Mouse (Mus musculus): ENCODE measurements at regions not wholly inside any gene's neighbourhood (a gene's known extent, or its start where the extent isn't known, plus 50 kb on each side); places are given as distances from the start of the nearest gene placed in this dataset.

GRCm38 (mm10) chr6:103312149-103312548, 198.2 kb upstream of the Chl1 start:
- no peak for DNase-seq (ENCODE audit: low spot score in 2 of 2)

GRCm38 (mm10) chr6:103312935-103313334, 197.5 kb upstream of the Chl1 start:
- DNase-seq (ENCODE audit: low spot score in 2 of 2) = no peak

DNA sequence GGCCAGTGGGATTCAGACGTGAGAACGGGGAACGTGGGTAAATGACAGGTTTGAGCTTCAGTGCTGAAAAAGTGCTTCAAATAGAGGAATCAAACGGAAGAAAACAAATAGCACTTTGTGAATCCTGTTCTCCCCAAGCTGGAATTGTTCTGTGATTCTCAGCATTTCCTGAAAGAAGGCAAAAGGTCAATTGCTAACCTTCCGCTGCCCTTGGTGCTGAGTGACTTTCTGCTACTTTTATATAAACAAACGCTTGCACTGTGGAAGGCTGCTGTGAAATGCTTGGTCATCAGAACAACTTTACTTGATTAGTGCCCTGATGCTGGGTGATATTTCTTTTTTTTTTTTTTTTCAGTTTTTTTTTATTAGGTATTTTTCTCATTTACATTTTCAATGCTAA, 192.3 kb upstream of the Chl1 start:
- DNase-seq (ENCODE audit: low spot score in 2 of 2) = no peak

GRCm38 (mm10) chr6:103318677-103319359, 191.6 kb upstream of the Chl1 start:
- no peak for DNase-seq (ENCODE audit: low spot score in 2 of 2)

DNA sequence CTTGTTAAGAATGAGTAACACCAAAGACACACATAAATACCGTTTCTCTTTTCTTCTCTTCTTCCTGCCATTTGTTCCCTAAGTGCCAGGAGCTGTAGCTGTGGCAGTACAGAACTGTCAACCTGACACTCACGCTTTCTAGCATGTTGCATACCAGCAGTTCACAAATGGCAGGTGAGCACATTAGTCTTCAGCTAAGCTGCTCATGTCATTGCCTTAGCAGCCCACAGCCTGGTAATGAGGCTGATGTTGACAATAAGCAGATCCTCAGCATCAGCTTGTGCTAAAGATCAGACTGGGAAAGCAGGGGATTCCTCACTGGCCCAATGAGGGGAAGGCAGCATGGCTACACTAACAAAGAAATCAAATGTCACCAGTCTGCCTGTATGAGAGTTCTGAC, 190.4 kb upstream of the Chl1 start:
- DNase-seq (ENCODE audit: low spot score in 2 of 2) = no peak

DNA sequence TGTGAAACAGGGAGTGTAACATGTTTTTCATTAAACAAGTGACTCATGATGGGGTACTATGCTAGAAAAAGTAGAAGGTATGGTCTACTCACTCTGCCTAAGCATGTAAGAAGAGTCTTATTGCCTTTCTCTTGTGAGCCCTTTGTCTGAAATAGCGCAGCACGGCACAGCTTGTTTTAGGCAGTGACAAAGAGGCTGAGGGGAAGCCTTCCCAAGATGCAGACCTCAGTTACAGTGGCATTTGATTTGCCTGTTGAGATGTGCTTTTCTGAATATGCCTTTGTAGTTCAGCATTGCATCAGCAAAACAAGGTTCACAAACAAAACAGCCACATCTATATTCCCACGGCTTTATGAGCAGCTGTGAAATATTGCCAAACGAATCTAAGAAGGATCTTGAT, 189.8 kb upstream of the Chl1 start:
- no peak for DNase-seq (ENCODE audit: low spot score in 2 of 2)

DNA sequence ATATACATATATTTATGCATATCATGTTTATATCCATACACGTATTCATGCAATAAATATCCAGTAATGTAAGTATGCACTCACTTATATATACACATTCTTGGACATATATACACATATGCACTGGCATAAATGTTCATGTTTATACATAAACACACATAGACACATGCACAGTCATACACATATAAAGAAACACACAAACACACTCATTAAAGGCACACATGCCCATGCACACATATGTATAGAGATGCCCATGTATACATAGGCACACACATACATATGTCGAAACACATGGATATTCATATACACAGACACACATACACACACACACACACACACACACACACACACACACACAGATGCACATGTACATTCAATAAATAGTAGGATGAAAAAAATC, 189.3 kb upstream of the Chl1 start:
- DNase-seq (ENCODE audit: low spot score in 2 of 2) = no peak

GRCm38 (mm10) chr6:103322442-103322841, 187.9 kb upstream of the Chl1 start:
- no peak for DNase-seq (ENCODE audit: low spot score in 2 of 2)

- DNase-seq (ENCODE audit: low spot score in 2 of 2) = no peak
Observed at GRCm38 (mm10) chr6:103335683-103336082, 174.7 kb upstream of the Chl1 start.

- no peak for DNase-seq (ENCODE audit: low spot score in 2 of 2)
Observed at GRCm38 (mm10) chr6:103339961-103340732, 170.2 kb upstream of the Chl1 start.

- DNase-seq (ENCODE audit: low spot score in 2 of 2) = no peak
Observed at GRCm38 (mm10) chr6:103343515-103343914, 166.9 kb upstream of the Chl1 start.

DNA sequence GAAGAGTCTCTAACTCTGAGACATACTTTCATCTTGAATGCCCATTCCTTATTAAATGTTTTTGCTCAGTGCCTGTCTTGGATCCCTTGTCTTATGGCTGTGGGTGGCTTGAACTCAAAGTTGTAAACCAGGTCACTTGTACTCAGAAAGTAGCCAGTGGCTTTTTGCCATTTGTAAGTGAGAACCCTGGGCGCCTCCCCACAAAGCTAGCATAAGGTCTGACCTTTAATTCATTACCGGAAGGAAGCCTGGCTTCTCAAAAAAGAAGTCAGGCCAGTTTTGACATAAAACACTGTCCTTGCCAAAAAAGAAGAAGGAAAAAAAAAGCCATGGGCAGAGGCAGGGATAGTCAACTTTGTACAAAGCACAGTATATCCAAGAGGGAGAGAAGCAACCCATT, 166.0 kb upstream of the Chl1 start:
- no peak for DNase-seq (ENCODE audit: low spot score in 2 of 2)

DNA sequence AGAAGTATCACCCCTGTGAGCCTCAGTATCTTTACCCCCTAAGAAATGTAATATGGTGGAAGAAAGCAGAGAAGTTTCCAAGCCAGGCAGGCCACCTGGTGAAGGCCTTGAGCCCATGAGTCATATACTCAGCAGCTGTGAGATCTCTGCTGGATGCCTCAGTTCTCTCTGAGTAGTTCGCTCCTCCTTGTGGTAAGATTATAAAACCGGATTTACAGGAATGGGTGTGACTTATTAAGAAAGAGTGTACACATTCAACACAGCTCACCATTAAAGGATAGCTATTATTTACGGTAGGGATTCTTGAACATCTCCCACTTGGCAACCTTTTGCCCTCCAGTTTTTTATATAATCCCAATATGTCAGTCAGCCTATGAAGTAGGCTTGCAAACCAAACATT, 165.2 kb upstream of the Chl1 start:
- no peak for DNase-seq (ENCODE audit: low spot score in 2 of 2)

- DNase-seq (ENCODE audit: low spot score in 2 of 2) = peak; percentile 22 to 73
Observed at GRCm38 (mm10) chr6:103352405-103353124, 157.8 kb upstream of the Chl1 start.

GRCm38 (mm10) chr6:103353346-103353745, 157.0 kb upstream of the Chl1 start:
- DNase-seq (ENCODE audit: low spot score in 2 of 2) = no peak

DNA sequence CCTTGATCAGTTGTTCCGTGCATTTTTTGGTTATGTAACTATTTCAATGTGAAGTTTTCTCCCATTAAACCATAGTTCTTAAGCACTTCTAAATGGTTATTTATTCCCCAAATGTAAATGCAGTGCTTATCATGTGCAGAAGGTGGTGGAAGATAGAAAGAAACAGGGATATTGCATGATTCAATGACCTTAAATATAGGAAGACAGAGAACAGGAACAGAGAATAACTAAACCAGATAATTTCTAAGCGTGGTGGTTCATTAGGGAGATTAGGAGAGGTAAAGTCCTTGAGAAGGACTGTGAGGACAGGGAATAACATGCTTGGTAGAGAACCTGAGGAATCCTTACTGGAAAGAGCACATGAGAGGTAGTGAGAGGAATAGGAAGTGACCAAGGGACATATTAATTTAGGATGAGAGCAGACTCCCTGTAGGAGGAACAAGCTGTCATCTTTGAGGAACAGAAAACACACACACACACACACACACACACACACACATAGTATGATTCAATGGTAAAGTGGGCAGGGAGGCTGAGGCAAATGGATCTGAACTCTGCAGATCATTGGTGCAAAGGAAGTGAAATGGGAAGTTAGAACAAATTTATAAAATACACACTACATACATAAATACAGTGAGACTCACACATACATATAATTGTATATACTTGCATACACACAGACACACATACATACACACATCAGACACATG, 143.4 kb upstream of the Chl1 start:
- no peak for DNase-seq (ENCODE audit: low spot score in 2 of 2)

GRCm38 (mm10) chr6:103374956-103375355, 135.4 kb upstream of the Chl1 start:
- DNase-seq (ENCODE audit: low spot score in 2 of 2) = no peak

- DNase-seq (ENCODE audit: low spot score in 2 of 2) = no peak
Observed at GRCm38 (mm10) chr6:103377277-103377676, 133.1 kb upstream of the Chl1 start.

DNA sequence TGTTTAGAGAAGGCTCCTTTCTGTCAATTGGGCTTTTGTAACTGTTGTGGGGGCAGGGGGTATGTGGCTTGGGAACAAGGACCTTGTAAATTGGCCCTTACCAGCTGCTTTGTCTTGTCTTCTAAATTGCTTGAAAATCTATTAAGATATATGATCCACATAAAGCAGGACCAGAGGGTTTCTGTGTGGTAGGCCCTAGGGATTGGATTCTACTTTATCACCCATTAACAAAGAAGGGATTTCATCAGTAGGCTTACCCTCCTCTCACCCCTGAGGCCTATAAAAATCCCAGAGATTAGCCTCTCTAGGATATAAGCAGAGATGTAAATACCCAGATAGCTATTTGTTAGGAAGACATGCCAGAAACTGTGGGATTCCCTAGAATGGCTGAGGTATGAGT, 132.3 kb upstream of the Chl1 start:
- no peak for DNase-seq (ENCODE audit: low spot score in 2 of 2)

- DNase-seq (ENCODE audit: low spot score in 2 of 2) = no peak
Observed at GRCm38 (mm10) chr6:103381030-103381429, 129.4 kb upstream of the Chl1 start.

GRCm38 (mm10) chr6:103381930-103382329, 128.5 kb upstream of the Chl1 start:
- no peak for DNase-seq (ENCODE audit: low spot score in 2 of 2)

DNA sequence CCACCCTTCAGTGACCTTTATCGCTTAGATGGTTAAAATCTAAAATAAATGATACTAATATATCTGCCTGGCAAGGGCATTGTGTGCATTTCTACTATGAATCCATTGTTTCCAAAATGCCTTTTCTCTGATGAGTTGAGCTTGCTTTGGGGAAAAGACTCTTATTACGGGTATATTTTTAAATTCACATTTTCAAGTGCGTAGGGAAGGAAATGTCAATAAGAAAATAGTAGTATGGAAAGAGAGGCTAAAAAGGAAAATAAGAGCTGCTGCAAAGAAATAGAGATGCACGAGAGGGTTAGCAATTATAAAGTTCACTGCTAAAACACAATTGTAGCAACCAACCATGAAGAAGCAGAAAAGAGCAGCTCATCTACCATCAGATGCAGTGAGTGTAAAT, 123.8 kb upstream of the Chl1 start:
- no peak for DNase-seq (ENCODE audit: low spot score in 2 of 2)
